Mouse (Mus musculus) layer of hippocampus, adult 11-12 months (tissue): Measurements from ENCODE around the gene Bnip3.

Experiments
- DNase-seq: peaks from one replicate; pipeline ENCODE4 v3.0.0; 2022; ENCODE audit warnings: low spot score

Bnip3 gene

DNA sequence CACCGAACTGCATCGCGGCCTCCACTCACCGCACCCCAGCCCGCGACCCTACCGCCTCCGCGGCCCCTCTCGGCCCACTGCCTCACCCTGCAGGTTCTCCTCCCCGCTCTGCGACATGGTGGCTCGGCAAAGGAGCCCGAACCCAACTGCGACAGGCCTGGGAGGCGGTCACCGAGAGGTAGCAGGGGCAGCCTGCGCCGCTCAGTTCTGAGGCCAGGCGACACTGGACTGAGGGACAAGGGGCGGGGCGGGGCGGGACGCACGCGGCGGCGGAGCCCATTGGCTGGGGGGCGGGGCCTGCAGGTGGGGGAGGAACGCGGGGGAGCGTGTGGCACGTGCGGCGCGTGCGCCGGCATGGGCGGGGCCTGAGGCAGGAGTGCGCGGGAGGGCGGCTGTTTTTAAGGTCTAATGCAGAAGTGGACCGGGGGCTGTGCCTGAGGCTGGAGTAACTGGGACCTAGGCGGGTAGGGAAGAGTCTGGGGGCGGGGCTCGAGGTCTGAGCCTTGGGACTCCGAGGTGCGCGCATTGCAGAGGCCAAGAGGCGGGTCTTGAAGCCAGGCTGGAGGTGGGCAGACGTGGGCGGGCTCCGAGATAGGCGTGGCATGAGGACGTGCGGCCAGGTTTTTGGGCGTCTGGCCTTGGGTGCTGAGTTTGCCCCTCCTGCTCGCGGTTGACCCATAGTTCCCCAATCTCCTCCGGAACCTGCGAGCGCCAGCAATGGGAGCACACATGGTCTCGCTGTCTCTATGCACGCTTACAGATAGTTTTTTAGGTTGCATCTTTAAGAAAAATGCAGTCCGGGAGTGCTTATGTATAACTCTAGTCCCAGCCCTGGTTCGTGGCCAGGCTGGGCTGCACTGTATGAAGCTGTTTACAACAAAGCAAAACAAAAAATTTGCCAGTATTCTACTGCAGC is at the start of gene Bnip3:
Gene Bnip3, minus strand, starts transcription at position 243 of the 916 bp plus-strand sequence.
- DNase-seq, result peak; percentile 85

DNA sequence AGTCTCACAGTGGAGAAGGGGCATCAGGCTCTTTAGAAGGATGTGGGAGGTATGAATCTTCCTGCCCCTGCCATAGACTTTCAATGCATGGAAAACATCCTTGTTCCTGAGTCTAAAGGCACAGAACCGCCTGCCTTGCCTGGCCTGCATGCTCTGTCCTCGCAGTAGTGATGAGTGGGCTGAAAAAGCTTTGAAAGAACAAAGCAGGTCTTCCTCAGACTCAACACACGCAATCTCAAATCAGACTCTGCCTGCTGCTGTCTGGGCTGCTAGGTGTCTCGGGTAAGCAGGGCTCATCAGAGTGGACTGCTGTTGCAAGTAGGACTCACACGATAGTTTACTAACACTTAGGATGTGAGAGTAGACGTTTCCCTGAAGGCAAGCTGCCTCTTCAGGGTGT is 47.8 kb upstream of the Bnip3 start:
- DNase-seq, result no peak

DNA sequence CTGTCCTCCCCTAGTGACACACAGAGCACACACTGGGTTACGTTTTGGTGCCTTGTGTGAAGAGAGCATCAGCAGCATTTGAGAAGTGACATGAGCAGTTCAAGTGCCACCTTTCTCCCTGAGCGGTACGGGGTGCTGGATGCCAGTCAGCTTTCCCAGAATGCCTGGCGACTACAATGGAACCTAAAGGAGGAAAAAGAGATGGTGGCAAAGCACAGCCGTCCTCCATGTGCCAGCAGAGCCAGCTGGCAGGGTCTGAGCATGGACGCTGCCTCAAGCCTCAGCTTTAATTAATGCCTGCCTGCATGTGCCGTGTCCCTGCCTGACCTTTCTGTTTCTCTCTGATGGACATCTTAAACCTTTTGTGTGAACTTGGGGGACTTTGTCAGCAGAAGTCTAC is 46.5 kb upstream of the Bnip3 start:
- no peak for DNase-seq

DNA sequence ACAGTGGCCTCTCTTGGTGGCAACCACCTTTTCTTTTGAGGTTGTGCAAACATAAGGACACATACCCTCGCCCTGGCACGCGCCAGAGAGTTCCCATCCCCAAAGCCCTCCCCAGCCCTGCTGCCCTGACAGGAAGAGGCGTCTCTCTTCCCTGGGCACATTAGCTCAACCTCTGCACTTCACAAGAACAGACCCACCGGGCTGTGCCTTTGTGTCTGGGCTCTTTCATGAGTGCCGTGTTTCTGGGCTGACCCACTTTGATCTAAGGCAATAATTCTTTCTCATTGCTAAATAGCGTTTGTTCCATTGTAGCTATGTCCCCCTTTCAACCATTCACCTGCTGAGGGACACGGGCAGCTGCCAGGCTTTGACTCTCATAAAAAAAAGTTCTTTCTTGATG is 39.0 kb upstream of the Bnip3 start:
- no peak for DNase-seq

DNA sequence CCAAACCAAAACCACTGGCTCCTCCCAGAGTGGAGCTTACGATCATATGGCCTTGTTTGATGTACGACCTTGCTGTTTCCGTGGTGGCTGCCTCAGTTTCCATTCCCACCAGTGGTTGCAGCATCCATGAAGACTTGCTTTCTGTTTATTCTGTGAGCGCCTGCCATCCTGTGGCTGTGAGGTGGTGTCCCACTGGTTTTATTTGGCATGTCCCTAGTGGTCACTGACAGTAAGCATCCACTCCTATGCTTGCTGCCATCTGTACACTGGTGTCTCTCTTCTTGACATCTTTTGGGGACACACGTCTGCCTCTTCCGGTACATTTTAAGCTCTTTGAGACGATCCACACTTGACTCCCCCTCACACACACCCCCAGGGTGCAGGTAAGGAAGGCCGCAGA is 38.4 kb upstream of the Bnip3 start:
- DNase-seq, result no peak

DNA sequence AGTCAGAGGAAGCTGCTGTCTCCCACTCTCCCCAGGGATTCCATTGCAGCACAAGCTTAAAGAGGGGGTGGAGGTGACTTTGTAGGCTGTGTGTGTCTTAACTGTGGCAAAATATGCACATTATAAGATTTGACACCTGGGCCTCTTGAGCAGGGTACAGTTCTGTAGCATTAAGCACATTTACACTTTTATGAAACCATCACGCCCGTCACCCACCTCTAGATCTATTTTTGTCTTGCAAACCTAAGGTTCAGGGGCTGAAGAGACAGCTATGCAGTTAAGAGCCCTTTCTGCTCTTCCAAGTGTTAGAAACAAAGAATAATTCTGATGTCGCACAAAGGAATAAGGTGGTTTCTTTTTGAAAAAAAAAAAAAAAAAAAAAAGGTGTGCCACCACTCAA is 36.3 kb upstream of the Bnip3 start:
- DNase-seq, result no peak

DNA sequence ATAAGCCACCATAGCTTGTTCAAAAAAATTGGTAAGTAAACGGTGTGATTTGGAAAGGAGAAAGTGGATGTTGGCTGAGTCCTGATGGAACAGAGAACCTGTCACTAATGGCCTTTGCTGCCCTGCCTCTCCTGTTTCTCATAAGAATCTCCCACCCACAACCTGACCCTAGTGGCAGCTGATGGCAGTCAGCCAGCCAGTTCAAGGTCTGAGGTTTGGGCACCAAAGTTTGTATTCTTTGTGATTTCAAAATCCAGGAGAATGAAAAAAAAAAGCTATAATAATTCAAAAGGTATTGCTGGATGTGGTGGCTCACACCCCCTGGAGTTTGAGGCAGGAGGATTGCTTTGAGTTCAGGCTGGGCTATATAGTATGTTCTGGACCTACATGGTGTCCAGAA is 33.0 kb upstream of the Bnip3 start:
- no peak for DNase-seq

DNA sequence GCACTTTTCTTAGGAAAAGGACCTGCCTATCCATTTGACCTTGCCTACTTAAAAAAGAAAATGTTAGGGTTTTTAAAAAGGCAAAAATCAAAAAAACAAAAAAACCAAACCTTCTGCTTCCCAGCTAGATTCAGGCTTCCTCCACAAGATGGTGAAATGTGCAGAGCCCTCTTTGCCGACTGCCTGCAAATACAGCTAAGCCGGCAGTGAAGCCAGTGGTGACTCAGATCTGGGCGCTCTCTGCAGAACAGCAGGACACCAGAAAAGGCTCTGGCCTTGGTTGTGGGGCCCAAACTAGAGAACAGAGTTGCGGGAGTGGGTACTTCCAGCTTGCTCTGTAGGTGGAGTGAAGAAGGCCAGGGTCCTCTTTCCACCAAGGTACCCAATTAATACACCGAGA is 32.3 kb upstream of the Bnip3 start:
- DNase-seq, result no peak

DNA sequence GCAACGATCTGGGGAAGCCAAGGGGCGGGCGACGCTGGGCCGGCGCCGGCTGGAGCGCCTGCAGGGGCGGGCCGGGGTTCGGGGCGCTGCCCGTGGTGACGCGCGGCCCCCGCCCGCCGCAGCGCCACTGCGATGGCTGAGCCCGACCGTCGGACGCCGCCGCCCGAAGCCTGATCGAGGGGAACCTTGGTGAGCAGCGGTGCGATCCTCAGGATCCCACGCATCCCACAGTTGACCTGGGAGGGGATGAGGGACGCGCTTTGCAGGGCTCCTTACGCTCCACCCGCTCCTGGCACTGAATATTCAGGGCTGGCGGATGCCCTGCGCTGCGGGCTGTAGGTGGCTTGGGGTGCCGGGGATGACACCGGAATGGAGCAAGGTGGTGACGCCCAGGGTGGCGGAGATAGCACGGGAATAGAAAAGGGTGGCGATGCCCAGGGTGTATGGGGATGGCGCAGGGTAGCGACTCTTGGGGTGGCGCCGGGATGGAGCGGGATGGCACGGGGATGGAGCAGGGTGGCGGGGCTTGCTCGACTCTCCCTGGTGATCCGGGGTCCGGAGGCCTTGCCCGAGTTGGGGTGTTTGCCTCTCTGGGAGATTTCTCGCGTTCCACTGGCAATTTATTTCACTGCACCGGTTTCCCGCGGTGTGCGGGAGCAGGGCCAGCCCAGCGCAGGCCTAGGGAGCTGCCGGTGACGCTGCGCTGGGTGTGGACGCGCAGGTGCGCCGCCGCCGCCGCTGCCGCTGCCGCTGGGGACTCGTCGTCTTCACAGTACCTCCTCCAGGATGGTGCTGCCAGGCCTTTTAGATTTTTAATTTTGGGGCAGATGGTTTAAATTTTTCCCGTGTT is 31.5 kb upstream of the Bnip3 start, which contains the start of gene Jakmip3:
Gene Jakmip3, plus strand, starts transcription at position 119 of the 850 bp plus-strand sequence.
- DNase-seq, result peak; percentile 64

DNA sequence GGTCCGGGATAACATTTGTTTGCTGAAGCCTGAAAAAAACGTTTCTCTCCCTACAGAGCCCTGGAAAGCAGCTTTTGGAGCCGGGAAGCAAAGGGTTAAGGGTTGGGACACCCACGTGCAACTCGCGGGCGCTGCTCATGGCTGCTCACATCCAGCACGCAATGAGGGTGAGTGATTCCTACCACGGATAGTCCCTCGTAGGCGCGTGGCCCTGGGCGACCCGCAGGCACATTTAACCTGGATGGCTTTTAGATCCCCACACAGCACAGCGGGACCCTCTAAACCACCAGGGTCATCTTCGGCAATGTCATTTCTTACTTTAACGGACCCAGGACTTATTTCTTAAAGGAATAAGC is 30.9 kb upstream of the Bnip3 start:
- peak; percentile 76 for DNase-seq

DNA sequence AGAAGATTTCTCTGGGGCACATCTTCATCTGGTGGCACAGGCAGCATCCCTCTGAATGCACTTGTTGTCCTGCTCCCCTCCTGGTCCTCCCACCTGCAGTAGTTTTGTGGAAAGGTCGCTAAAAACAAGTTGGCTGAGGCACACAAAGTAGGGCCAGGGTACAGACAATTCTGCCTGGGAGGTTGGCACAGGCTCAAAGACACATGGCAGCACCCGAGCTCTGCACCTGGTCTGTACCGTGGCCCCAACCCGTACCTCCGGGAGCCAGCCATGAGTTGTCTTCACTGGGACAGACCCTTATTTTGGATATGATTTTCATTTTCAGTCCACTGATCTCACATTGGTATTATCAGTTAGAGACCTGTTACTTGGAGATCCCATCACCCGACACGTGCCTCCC is 29.7 kb upstream of the Bnip3 start:
- DNase-seq, result no peak

DNA sequence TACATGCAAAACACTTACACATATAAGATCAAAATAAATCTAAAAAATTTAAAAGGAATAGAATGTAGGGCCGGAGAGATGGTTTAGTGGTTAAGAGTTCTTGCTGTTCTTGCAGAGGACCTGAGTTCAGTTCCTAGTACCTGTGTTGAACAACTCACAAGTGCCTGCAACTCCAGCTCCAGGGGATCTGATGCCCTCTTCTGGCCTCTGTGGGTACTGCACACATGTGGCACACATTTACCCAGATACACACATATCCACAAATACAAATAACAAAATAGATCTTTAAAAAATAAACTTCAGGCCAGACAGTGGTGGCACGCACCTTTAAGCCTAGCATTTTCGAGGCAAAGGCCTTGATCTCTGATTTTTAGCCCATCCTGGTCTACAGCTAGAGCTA is 25.2 kb upstream of the Bnip3 start:
- DNase-seq, result no peak

DNA sequence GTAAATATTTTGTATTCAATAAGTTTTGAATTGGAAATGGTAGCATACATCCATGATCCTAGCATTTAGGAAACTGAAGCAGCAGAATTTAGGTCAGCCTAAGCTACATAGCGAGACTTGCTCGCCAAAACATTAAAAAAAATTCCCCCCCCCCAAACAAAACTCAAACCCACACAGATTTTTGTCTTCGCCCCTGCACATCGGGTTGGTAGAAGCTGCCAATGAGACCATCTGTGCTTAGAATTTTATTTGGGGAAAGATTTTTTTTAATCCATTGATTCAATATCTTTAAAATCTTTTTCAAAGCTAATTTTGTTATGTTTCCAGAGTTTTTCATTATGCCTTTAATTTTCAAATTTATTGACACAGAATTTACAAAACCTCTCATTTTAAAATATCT is 19.1 kb upstream of the Bnip3 start:
- no peak for DNase-seq

DNA sequence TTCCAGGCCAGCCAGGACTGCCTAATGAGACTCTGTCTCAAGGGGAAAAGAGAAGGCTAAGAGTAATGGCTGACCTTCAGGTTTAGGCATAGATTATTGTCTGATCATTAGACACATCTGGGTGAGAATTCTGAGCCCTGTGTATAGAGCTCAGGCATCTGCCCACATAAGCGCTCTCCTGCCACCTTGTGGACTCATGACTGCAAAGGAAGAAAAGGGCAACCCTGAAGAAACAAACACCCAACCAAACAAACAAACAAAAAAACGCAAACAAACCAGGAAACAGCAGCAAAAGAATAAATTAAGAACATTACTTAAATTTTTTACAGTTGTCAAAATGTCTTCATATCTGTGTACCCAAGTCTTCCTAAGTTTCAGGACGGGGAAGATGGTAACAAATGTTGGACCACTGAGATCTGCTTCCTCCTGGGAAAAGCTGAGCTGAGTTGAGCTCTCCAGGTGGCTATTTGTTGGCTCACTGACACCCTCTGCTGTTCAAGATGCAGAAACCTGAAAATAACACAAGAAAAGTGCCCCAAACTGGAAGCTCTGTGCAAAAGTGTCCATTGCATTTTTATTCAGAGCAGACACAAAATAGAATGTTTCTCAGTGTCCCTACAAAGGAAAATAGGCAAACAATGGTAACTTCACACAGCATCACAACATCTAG is 14.6 kb upstream of the Bnip3 start:
- no peak for DNase-seq

DNA sequence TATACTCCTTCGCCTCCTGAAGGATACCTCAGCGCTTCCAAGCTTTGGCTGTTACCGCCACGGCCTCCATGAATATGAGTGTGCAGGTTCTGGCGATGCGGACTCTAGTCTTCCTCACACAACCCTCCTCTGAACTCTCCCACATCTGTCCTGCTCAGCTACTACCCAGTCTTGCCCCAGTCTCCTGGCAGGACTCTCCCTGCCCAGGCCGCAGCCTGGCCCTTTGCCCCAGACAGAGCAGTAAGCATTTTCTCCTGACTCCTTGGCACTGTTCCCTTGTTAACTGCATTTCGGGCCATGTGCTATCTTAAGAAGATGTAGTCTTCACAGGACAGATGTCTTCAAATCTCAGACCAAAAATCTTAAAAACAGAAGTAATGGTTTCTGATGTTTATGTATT is 12.3 kb upstream of the Bnip3 start:
- no peak for DNase-seq

DNA sequence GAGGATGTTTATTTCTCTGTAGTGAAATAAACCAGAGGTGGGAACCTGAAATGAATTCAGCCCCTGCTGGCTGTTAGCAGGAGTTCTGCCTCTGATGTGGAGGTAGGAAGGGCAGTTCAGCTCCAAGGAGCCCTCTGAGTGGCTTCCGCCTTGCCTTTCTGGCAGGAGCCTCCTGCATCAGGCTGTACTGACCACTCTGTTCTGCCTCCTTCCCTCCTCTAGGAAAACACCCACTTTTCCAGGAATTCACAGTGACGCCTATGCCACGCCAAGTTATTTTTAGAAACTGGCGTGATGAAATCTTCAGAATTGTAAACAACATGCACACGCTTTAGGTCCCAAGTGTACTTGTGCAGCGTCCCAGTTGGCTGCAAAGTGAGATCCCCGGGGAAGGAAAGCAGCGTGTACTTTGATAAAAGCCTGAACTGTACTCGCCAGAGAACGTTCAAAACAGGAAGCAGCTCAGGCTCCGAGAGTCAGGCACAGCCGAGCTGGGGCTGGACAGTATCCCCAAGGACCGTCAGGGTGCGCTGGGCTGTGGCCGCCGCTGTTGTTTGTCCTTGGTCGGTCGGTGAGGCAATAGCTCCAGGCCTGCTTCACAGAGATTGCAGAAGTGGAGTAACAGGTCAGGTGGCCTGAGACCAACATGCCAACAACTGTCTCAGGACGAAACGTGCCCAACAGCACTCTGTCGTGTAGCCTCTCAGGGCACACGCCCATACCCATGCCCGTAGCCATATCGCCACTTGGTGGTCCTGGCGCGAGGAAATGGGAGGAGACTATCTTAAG is 10.0 kb upstream of the Bnip3 start:
- peak; percentile 48 for DNase-seq

DNA sequence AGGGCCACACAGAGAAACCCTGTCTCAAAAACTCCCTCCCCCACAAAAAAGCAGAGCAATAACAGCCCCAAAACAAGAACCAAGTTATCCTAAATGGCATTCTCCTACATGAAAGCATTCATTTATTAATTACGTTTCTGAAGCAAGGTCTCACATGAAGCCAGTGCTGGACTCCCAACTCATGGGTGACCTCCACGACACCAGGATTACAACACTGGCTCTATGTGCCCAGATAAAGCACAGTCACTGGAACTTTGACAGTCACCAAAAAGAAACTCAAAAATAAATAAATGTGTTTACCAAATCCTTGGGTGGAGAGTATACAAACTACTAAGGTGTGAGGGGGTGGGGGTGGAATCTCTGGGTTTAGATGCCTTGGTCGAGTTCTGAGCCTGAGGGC is 4.3 kb upstream of the Bnip3 start:
- no peak for DNase-seq

DNA sequence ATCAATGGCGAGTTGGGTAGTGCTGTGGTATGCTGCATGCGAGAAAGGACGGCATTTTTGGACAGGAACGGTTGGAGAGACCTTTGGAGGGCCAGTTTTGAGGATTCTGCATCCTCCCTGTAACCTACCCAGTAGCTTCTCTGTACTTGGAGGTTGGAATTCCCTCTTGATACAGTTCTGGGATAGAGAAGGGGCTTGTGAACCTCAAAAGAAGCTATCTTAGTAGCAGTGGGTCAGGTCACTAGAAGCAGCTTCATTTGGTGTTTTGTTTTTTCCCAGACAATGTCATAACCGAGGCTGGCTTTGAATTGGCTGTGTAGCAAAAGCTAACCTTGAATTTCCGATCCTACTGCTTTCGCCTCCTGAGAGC is 859 bp upstream of the Bnip3 start:
- DNase-seq, result no peak

DNA sequence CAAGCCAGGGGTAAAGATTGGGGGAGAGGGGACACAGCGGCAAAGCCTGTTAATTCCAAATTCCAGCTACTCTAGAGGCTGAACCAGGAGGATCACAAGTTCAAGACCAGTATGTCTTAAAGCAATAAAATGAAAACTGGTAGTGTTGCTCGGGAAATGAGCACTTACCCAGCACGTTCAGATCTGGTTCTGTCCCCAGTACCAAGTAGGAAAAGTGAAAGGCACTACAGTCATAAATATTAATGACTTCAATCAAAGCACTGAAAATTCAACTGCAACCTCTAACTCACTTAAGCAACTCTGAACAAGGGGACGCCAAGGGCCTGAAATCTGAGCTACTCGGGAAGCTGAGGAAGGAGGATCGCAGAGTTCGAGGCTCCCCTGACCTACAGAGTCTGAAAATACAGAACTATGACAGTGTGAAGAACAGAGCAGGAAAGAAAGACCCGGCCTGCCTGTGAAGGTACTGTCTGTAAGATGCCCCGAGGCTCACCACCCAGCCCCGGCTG is 497 bp downstream of the Bnip3 start:
- DNase-seq, result no peak

DNA sequence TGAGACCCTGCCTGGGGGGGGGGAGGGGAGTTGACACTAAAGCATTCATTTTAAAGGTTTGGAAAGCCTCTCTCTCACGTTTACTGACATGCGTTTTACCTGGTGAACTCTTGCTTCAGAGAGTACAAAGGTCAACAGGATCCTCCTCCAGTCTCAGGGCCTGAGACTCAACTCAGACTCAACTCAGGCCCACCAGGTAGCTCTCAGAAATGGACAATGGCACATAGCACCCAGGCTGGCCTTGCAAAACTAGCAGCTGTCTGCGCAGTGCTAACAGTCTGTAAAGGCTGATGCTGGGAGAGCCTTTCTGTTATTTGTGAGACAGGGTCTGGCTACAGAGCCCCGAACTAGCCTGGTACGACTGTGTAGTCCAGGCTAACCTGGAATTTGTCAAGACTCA is 1.3 kb downstream of the Bnip3 start:
- DNase-seq, result no peak

DNA sequence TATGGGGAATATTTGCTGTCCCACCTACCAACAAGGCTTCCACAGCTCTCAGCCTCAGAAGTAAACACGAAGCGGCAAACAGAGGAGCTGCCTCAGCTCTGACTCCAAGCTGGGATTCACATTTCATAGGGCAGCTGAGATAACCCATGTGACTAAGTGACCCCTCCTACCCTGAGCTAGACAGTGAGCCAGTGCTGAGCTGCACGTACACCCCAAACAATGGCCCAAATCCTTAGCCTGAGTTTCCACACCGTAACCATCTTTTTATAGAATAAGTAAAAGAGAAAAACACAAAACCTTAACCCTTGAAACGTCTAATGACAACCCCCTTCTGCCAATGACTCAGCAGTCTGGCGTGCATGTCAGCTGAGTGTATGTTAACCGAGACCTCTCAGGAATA is 2.3 kb downstream of the Bnip3 start:
- peak; percentile 44 for DNase-seq

DNA sequence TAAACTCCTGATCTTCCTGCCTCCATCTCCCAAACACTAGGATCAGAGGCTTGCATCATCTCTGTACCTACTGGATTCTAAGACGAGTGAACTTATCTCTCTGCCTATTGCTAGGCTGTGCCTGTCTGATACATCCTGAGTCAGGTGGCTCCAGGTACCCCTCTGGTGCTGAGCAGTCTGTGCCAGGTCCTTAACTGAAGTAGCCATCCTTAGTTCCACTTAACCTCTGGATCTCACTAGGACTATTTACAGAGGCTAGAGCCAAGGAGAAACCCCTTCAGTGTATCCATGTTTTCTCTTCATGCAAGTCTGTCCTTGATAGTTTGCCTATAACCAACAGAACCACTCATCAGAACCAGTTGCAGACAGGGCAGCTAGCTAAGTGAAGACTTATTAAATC is 2.9 kb downstream of the Bnip3 start:
- DNase-seq, result no peak
